Mouse (Mus musculus) adrenal gland, postnatal 0 days (tissue): ENCODE measurements around the gene A430005L14Rik. TPM values are rescaled to one million over a fixed set of nuclear protein-coding genes. Genes with fewer than 3 reads are reported as not detected.

Experiments used
- polyA plus RNA-seq: library from polyadenylated mRNA; unstranded; fragments of >200 nt; fragmentation: Nextera tagmentation; extraction: Ambion mirVana; gene quantifications from 2 replicates; pipeline ENCODE4 v1.2.1, GENCODE M21; 2015

A430005L14Rik gene
- polyA plus RNA-seq = 69.6 and 79.5 TPM in 2 replicates

DNA sequence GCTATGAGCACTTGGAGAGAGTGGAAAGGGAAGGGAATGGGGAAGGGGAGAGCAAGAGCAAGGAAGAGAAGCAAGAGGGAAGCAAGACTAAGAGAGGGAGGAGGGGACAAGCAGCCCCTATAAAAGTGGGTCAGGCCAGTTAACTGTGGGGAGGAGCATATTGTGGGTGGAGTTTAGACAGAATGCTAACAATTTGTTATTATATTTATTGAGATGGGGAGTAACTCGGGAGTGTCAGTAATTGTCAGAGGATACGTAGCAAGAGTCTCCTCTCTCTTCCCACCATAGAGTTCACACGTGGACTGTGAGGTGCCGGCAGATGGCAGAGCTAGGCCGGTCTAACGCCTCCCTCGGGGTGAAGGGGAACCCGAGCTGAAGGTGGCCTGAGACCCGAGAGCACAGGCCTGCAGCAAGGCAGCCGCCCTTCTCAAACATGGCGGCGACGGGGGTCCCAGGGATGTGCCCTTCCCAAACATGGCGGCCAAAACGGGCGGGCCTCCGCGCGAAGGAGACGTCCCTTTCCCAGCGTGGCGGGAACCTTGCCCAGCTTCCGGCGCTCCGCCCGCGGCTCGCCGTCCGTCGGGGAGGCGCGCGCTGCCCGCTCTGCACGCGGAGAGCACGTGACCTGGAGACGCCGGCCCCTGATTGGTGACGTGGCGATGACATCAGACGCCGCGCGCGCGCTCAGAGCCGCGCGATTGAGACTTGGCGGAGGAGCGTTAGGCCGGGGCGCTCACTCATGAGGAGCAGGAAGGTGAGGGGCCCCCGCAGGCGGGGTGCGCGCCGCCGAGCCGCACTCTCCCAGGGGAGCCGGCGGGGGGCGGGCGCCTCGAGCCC is at the start of gene A430005L14Rik:
TSS of gene A430005L14Rik (plus strand) at position 669 of the 837 bp plus-strand sequence.

DNA sequence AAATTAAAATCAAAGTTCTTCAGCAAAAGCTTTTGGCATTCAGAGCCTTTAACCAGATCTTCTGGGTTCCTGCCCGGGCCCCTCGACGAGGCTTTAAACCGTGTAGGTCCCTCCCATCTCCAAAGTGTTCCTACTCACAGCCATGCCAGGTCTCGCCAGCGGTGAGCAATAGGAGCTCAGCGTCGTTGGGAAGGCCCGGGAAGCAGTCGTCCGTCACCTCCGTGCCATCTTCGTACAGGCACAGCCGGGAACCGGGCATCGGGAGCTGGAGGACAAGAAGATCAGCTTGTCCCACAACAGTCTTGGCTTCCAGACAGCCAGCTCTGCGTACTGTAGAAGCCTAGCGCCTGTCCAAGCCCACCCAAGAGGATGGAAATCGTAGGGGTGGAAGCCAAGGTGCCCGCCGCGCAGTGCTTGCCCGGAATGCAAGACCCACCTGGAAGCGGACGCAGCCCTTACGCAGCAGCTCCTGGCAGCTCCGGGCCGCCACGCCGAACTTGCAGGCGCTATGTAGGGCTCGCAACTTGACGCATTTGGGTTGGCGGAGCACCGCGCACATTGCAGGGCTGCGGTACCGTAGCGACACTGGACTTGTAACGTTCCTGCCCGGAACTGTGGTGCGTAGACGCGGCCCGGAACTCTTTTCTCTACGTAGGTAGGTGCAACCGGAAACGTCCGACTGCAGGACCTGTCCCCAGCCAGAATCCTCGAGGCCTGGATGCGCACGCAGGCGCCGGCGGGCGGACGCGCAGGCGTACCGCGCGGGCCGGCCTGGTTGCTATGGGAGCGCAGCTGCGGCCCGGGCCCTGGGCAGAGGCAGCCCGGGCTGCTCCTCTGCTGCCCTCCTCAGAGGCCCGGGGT is 17.6 kb downstream of the A430005L14Rik start, which contains the start of the genes Dffb and Cep104:
TSS of gene Dffb (minus strand) at position 696 of the 861 bp plus-strand sequence.
TSS of gene Cep104 (plus strand) at position 764 of the 861 bp plus-strand sequence.

Other genes with a start within 250 kb of the A430005L14Rik start
- 6.0 and 8.3 TPM in 2 replicates for gene Dffb, start 17.9 kb downstream of the A430005L14Rik start, polyA plus RNA-seq
- 7.2 and 8.1 TPM in 2 replicates for gene Cep104, start 18.0 kb downstream of the A430005L14Rik start, polyA plus RNA-seq
- 18.3 and 21.8 TPM in 2 replicates for gene Lrrc47, start 54.5 kb downstream of the A430005L14Rik start, polyA plus RNA-seq
- gene Smim1, start 69.0 kb downstream of the A430005L14Rik start, polyA plus RNA-seq = 132 and 166 TPM in 2 replicates
- gene Ccdc27, start 85.4 kb downstream of the A430005L14Rik start, polyA plus RNA-seq = 0.08 TPM in 1 of 2 replicates, not detected in the other
- gene Trp73, start 183.0 kb downstream of the A430005L14Rik start, polyA plus RNA-seq = 0.12 TPM in 1 of 2 replicates, not detected in the other
- 23.4 and 27.0 TPM in 2 replicates for gene Wrap73, start 185.1 kb downstream of the A430005L14Rik start, polyA plus RNA-seq
- gene Tprgl, start 203.4 kb downstream of the A430005L14Rik start, polyA plus RNA-seq = 270 and 271 TPM in 2 replicates
- 10.6 and 19.4 TPM in 2 replicates for gene Megf6, start 213.5 kb downstream of the A430005L14Rik start, polyA plus RNA-seq